Mouse (Mus musculus) MEL (cell line): Measurements from ENCODE around the gene Gm10375. TPM values are rescaled to one million over a fixed set of nuclear protein-coding genes. Genes with fewer than 3 reads are reported as not detected.
"Not testable (repeated sequence)": the region's sequence is repeated elsewhere in the genome, so short reads cannot be mapped to it uniquely, and the experiment has no call there.

ENCODE experiments used
- DNase-seq: peaks from one replicate; pipeline ENCODE4 v3.0.0; 2011; ENCODE audit warnings: low read depth, low spot score
- H3K27ac ChIP-seq: 2 replicates; pipeline ENCODE4 v1.5.1; 2012; ENCODE audit warnings: low read depth, mild to moderate bottlenecking, control low read depth, low read length, moderate library complexity; ENCODE audit not compliant: control insufficient read depth
- H3K27me3 ChIP-seq, 2 experiments: fragments of 150-350 bp in 1 of 2; sonication (generic) in 1 of 2; 2 replicates each; pipeline ENCODE4 v1.6.1; 2012; ENCODE audit warnings: low read length in 2 of 2, mild to moderate bottlenecking in 2 of 2, improper control_type of control experiment in 1 of 2, moderate library complexity in 1 of 2; ENCODE audit not compliant: insufficient read depth in 2 of 2, control insufficient read depth in 1 of 2
- H3K36me3 ChIP-seq, 2 experiments: 2 replicates each; pipeline ENCODE4 v1.6.1; 2012 to 2014; ENCODE audit warnings: low read length in 2 of 2, improper control_type of control experiment in 1 of 2, inconsistent platforms in 1 of 2, mild to moderate bottlenecking in 1 of 2; ENCODE audit not compliant: insufficient read depth in 2 of 2, control insufficient read depth in 1 of 2
- H3K4me1 ChIP-seq, 2 experiments: fragments of 150-350 bp in 1 of 2; sonication (generic) in 1 of 2; 2 replicates each; pipeline ENCODE4 v1.6.1; 2012; ENCODE audit warnings: low read length in 2 of 2, improper control_type of control experiment in 1 of 2, mild to moderate bottlenecking in 1 of 2; ENCODE audit not compliant: insufficient read depth in 2 of 2, control insufficient read depth in 1 of 2
- H3K4me3 ChIP-seq, 2 experiments: fragments of 150-350 bp in 1 of 2; sonication (generic) in 1 of 2; 2 replicates each; pipeline ENCODE4 v1.5.1; 2012; ENCODE audit warnings: low read depth in 2 of 2, low read length in 2 of 2, mild to moderate bottlenecking in 2 of 2, moderate library complexity in 2 of 2, control low read depth in 1 of 2, improper control_type of control experiment in 1 of 2; ENCODE audit not compliant: control insufficient read depth in 1 of 2, insufficient read depth in 1 of 2
- H3K79me2 ChIP-seq: 2 replicates; pipeline ENCODE4 v1.6.1; 2012; ENCODE audit warnings: mild to moderate bottlenecking, low read length, moderate library complexity; ENCODE audit not compliant: control insufficient read depth, poor library complexity, insufficient read depth
- H3K9ac ChIP-seq: 2 replicates; pipeline ENCODE4 v1.6.1; 2012; ENCODE audit warnings: low read depth, mild to moderate bottlenecking, control low read depth, low read length, moderate library complexity; ENCODE audit not compliant: control insufficient read depth, poor library complexity, severe bottlenecking
- H3K9me3 ChIP-seq: fragments of 150-350 bp; sonication (generic); replicated peaks from 2 replicates; pipeline ENCODE4 v1.6.1; 2012; ENCODE audit warnings: mild to moderate bottlenecking, low read length, improper control_type of control experiment, moderate library complexity; ENCODE audit not compliant: insufficient read depth
- polyA plus RNA-seq, 2 experiments: library from polyadenylated mRNA; stranded (reverse) in 1 of 2; unstranded in 1 of 2; fragments of >175 nt in 1 of 2; fragments of >200 nt in 1 of 2; gene quantifications; 2 replicates each; pipeline versions ENCODE4 v1.2.1 to v1.2.4; 2012; ENCODE audit warnings: low replicate concordance in 2 of 2, low read depth in 1 of 2; ENCODE audit not compliant: insufficient read length in 2 of 2, insufficient read depth in 1 of 2, missing spikeins in 1 of 2
- total RNA-seq: library from RNA; depleted of rRNA; stranded (reverse); fragments of 300-350 nt; gene quantifications from 2 replicates; pipeline ENCODE4 v1.2.3, GENCODE M21; 2012; rRNA removed

The Gm10375 gene
- total RNA-seq: not detected in 2 replicates
- not detected for polyA plus RNA-seq

DNA sequence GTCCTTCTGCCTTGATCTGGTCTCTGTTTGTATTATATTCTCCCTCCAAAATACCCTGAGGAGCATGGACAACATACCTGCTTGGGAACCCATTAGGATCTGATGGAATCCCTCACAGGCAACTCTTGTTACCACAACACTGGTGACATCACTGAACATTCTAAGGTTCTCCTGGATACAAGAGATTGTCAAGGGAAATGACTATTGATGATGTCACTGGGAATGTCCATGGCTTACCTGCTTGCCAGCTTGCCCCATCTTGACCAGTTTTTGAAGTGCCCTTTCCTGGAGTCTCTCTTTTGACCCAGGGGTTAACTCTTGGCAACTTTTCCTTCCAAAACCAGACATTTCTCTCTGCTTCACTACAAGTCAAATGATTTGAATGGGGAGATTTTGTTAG lies at the start of gene Gm10375:
Gm10375 (minus strand) TSS at position 101 of the 400 bp plus-strand sequence.
- not testable (repeated sequence) for H3K27me3 ChIP-seq, H3K27ac ChIP-seq, H3K36me3 ChIP-seq, DNase-seq, H3K79me2 ChIP-seq, H3K4me1 ChIP-seq, H3K4me3 ChIP-seq, H3K9ac ChIP-seq, H3K9me3 ChIP-seq

DNA sequence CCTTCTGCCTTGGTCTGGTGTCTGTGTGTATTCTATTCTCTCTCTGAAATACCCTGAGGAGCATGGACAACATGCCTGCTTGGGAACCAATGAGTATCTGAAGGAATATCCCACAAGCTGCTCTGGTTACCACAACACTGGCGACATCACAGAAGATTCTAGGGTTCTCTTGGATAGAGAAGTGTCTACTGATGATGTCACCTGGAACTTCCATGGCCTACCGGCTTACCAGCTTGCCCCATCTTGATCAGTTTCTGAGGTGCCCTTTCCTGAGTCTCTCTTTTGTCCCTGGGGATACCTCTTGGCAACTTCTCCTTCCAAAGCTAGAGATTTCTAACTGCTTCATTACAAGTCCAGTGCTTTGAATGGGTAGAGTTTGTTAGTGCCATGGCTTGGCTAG lies 28.8 kb downstream of the Gm10375 start, which contains the start of gene Gm17654:
Gm17654 (minus strand) TSS at position 101 of the 400 bp plus-strand sequence.
- H3K79me2 ChIP-seq, H3K4me1 ChIP-seq, H3K27ac ChIP-seq, H3K9ac ChIP-seq, H3K4me3 ChIP-seq, H3K9me3 ChIP-seq, H3K36me3 ChIP-seq, DNase-seq, H3K27me3 ChIP-seq: not testable (repeated sequence)

- H3K27ac ChIP-seq, H3K79me2 ChIP-seq, H3K36me3 ChIP-seq, H3K9me3 ChIP-seq, H3K27me3 ChIP-seq, H3K4me3 ChIP-seq, H3K4me1 ChIP-seq, DNase-seq, H3K9ac ChIP-seq: not testable (repeated sequence)
These were observed 29.8 kb downstream of the Gm10375 start for GRCm38 (mm10) chr14:43577969-43578368.

Other genes with a start within 250 kb of the Gm10375 start
- not detected in 2 replicates for gene Gm8138, start 191.7 kb downstream of the Gm10375 start, total RNA-seq
- gene Gm8138, start 191.7 kb downstream of the Gm10375 start, polyA plus RNA-seq: not detected
- gene Gm5799, start 64.4 kb downstream of the Gm10375 start, total RNA-seq: not detected in 2 replicates
- not detected for gene Gm5799, start 64.4 kb downstream of the Gm10375 start, polyA plus RNA-seq
- gene Gm17654, start 28.9 kb downstream of the Gm10375 start, total RNA-seq: not detected in 2 replicates
- gene Gm17654, start 28.9 kb downstream of the Gm10375 start, polyA plus RNA-seq: not detected
- not detected in 2 replicates for gene Gm8165, start 69.2 kb upstream of the Gm10375 start, total RNA-seq
- not detected for gene Gm8165, start 69.2 kb upstream of the Gm10375 start, polyA plus RNA-seq
- gene Gm7324, start 89.8 kb upstream of the Gm10375 start, total RNA-seq: 6.6 and 9.2 TPM in 2 replicates
- gene Gm7324, start 89.8 kb upstream of the Gm10375 start, polyA plus RNA-seq: 1 to 10 TPM in 1 of 2 experiments, not detected in 1; 3.1 TPM
- gene Gm16506, start 119.5 kb upstream of the Gm10375 start, total RNA-seq: not detected in 2 replicates
- not detected for gene Gm16506, start 119.5 kb upstream of the Gm10375 start, polyA plus RNA-seq
- 1.2 TPM in 2 replicates for gene Gm6526, start 139.9 kb upstream of the Gm10375 start, total RNA-seq
- gene Gm6526, start 139.9 kb upstream of the Gm10375 start, polyA plus RNA-seq: under 1 TPM in 1 of 2 experiments, not detected in 1; 0.36 TPM
- not detected in 2 replicates for gene Gm8180, start 176.7 kb upstream of the Gm10375 start, total RNA-seq
- gene Gm8180, start 176.7 kb upstream of the Gm10375 start, polyA plus RNA-seq: not detected